Mouse (Mus musculus) left cerebral cortex, adult 2 months (tissue): ENCODE measurements at regions not wholly inside any gene's neighbourhood (a gene's known extent, or its start where the extent isn't known, plus 50 kb on each side); places are given as distances from the start of the nearest gene placed in this dataset.

ENCODE experiments used
- DNase-seq, 2 experiments: peaks; one replicate each; pipeline ENCODE4 v3.0.0; 2021 to 2022; ENCODE audit warnings: low spot score in 2 of 2, mixed read lengths in 1 of 2; ENCODE audit errors: extremely low spot score in 1 of 2
- H3K27ac ChIP-seq: fragments of 200-600 bp; 2 replicates; pipeline ENCODE4 v1.8.1; 2022
- H3K4me3 ChIP-seq: fragments of 200-600 bp; 2 replicates; pipeline ENCODE4 v1.8.1; 2022
- CTCF ChIP-seq: fragments of 200-600 bp; IDR thresholded peaks from 2 replicates; pipeline ENCODE4 v1.8.1; 2022; ENCODE audit warnings: antibody characterized with exemption, mild to moderate bottlenecking, moderate library complexity
- intact Hi-C: fragments of 180-260 bp; cut with DNase I; formaldehyde crosslinking; loops from one replicate; pipeline ENCODE4 v1.15.1; 2025

DNA sequence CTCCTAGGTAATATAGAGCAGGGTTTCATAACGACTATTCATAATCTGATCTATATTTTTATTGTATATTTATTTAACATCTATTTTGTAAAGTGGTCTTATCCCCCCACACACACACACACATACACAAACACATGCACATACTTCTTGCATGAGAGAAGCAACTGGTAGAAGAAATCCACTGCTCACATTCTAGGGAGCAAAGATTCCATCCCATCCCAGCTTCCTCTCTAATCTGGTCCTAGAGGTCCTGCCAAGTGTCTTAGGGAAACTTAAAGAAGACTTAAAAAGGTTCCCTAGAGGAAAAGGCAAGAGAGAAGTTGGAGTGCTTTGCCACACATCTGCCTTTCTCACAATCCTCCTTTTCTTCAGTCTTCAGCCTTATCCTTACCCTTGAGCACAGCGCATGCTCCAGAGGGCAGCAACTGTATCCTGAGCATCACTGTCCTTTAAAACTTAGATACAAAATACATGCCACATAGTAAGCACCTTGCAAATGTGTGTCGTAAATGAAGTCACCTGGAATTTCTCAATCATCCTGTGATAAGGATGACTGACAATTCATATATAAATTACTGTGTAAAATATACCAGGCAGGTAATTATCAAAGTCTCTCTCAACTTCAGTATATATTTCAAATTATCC lies 1677.9 kb upstream of the 5930422O12Rik start:
- intact Hi-C loops = no loop called here
- Histone ChIP-seq H3K27ac (no peak overlapping the region), H3K4me3 (no peak overlapping the region)
- TF ChIP-seq CTCF = no peak
- DNase-seq = no peak

GRCm38 (mm10) chr8:31755737-31756136 lies 1672.8 kb upstream of the 5930422O12Rik start:
- no peak for DNase-seq
- intact Hi-C loops = no loop called here
- Histone ChIP-seq H3K4me3 (no peak overlapping the region), H3K27ac (no peak overlapping the region)
- no peak for TF ChIP-seq CTCF

DNA sequence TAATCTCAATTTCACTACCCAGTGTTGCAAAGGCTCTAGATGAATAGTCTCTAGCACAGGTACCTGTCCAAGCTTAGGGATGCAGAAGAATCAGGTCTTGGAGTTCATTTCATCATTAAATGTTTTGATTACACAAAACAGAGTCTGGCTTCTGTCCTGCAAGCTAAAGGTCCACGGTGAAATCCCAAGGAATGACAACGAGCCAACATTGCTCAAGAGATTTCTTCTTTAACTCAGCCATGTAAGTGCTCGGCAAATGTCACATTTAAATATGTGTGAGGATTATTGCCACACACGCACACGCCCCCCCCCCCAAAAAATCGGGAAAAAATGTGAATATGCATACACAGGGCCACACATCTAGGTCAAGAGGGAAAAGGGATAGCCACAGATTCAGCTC lies 1666.4 kb upstream of the 5930422O12Rik start:
- Histone ChIP-seq H3K4me3 (no peak overlapping the region), H3K27ac (no peak overlapping the region)
- no peak for TF ChIP-seq CTCF
- intact Hi-C loops = no loop called here
- no peak for DNase-seq
